Mouse (Mus musculus): Measurements from ENCODE around the gene Txndc11. TPM values are rescaled to one million over a fixed set of nuclear protein-coding genes. Genes with fewer than 3 reads are reported as not detected.

Txndc11 gene
- polyA plus RNA-seq, 1 experiment from 2014 or later: 27.9 TPM

- H3K9me3 ChIP-seq: no peaks in the 10 kb centered on the region
- H3K4me3 ChIP-seq: no peak overlapping the region
- H3K27me3 ChIP-seq: no peaks in the 10 kb centered on the region
- H3K9ac ChIP-seq: 0 out of 2 replicates have a peak overlapping the region, but pooled peaks have one; percentile 39
- H3K36me3 ChIP-seq: peaks cover 34% of the 10 kb centered on the region
- WGBS: 82% methylated on average over 7 of the region's 7 CpGs
- ATAC-seq (ENCODE audit: low FRiP score): no peak
- peaks cover 76% of the 10 kb centered on the region for H3K4me1 ChIP-seq (replicated peaks)
- peak overlapping the region; percentile 8; the same call in 1 of the 2 replicates for H3K27ac ChIP-seq
- peak overlapping the region; percentile 92 for H3K4me2 ChIP-seq
These were observed 64.6 kb downstream of the Txndc11 start for GRCm38 (mm10) chr16:11069710-11070420.

- H3K4me2 ChIP-seq: peak overlapping the region; percentile 92
- peaks cover 81% of the 10 kb centered on the region for H3K4me1 ChIP-seq (replicated peaks)
- no peaks in the 10 kb centered on the region for H3K27me3 ChIP-seq
- no peaks in the 10 kb centered on the region for H3K9me3 ChIP-seq
- H3K9ac ChIP-seq: peak overlapping the region; percentile 56; the same call in 1 of the 2 replicates
- H3K36me3 ChIP-seq: peaks cover 28% of the 10 kb centered on the region
- ATAC-seq (ENCODE audit: low FRiP score): no peak
- WGBS: 84% methylated on average over 6 of the region's 6 CpGs
- H3K4me3 ChIP-seq: 0 out of 2 replicates have a peak overlapping the region, but pooled peaks have one; percentile 80
- H3K27ac ChIP-seq: peak overlapping the region; percentile 5; the same call in 1 of the 2 replicates
These were observed 65.2 kb downstream of the Txndc11 start for GRCm38 (mm10) chr16:11069271-11069670.

- Histone ChIP-seq H3K4me1 (replicated peaks) (peaks cover 84% of the 10 kb centered on the region), H3K4me2 (peak overlapping the region; percentile 92), H3K4me3 (peak overlapping the region; percentile 80; the same call in 1 of the 2 replicates), H3K27me3 (no peaks in the 10 kb centered on the region), H3K9ac (peak overlapping the region; percentile 99; the same call in 1 of the 2 replicates), H3K36me3 (peaks cover 22% of the 10 kb centered on the region), H3K9me3 (no peaks in the 10 kb centered on the region), H3K27ac (peak overlapping the region; percentile 5; the same call in 1 of the 2 replicates)
- WGBS: 89% methylated on average over 3 of the region's 3 CpGs
- ATAC-seq (ENCODE audit: low FRiP score): no peak
These were observed 65.8 kb downstream of the Txndc11 start for GRCm38 (mm10) chr16:11068666-11069065.

- H3K4me1 ChIP-seq (replicated peaks): peaks cover 79% of the 10 kb centered on the region
These were observed 67.6 kb downstream of the Txndc11 start for GRCm38 (mm10) chr16:11066833-11067191.

GRCm38 (mm10) chr16:11066029-11066832, 68.2 kb downstream of the Txndc11 start, which contains the start of gene Litaf:
Litaf (minus strand) TSS chr16:11066157.
- Histone ChIP-seq H3K36me3 (0 out of 2 replicates have a peak, but pooled peaks cover under 1% of the 10 kb centered on the region), H3K4me2 (peak within 1 kb of the TSS; percentile 92), H3K27ac (peak within 1 kb of the TSS; percentile 99), H3K9me3 (no peaks in the 10 kb centered on the region), H3K9ac (peak within 1 kb of the TSS; percentile 99), H3K4me1 (replicated peaks) (peaks cover 73% of the 10 kb centered on the region), H3K27me3 (no peaks in the 10 kb centered on the region), H3K4me3 (peak within 1 kb of the TSS; percentile 80)
- ATAC-seq (ENCODE audit: low FRiP score): peak; percentile 96
- under 1% methylated on average over 78 of the region's 78 CpGs for WGBS

More at GRCm38 (mm10) chr16:11066833-11067191, 67.6 kb downstream of the Txndc11 start:
- ATAC-seq (ENCODE audit: low FRiP score): peak; percentile 26; the same call in 1 of the 2 replicates
- Histone ChIP-seq H3K9ac (peak overlapping the region; percentile 99), H3K27me3 (no peaks in the 10 kb centered on the region), H3K4me3 (peak overlapping the region; percentile 80), H3K4me2 (peak overlapping the region; percentile 92), H3K27ac (peak overlapping the region; percentile 99), H3K36me3 (peaks cover 6% of the 10 kb centered on the region), H3K9me3 (no peaks in the 10 kb centered on the region)
- 0% methylated on average over 22 of the region's 22 CpGs for WGBS

GRCm38 (mm10) chr16:11065431-11065830, 69.0 kb downstream of the Txndc11 start:
- peak overlapping the region; percentile 85 for H3K27ac ChIP-seq
- no peaks in the 10 kb centered on the region for H3K27me3 ChIP-seq
- H3K36me3 ChIP-seq: no peaks in the 10 kb centered on the region
- H3K4me2 ChIP-seq: peak overlapping the region; percentile 92
- peaks cover 66% of the 10 kb centered on the region for H3K4me1 ChIP-seq (replicated peaks)
- H3K4me3 ChIP-seq: peak overlapping the region; percentile 80
- no peaks in the 10 kb centered on the region for H3K9me3 ChIP-seq
- ATAC-seq (ENCODE audit: low FRiP score): peak; percentile 8
- peak overlapping the region; percentile 63 for H3K9ac ChIP-seq
- 64% methylated on average over 5 of the region's 5 CpGs for WGBS

GRCm38 (mm10) chr16:11064742-11065141, 69.7 kb downstream of the Txndc11 start:
- WGBS: 87% methylated on average over 6 of the region's 6 CpGs

GRCm38 (mm10) chr16:11064341-11064740, 70.1 kb downstream of the Txndc11 start:
- 95% methylated on average over 4 of the region's 4 CpGs for WGBS
- H3K9me3 ChIP-seq: no peaks in the 10 kb centered on the region
- no peaks in the 10 kb centered on the region for H3K27me3 ChIP-seq
- no peaks in the 10 kb centered on the region for H3K36me3 ChIP-seq
- H3K4me3 ChIP-seq: no peak overlapping the region
- H3K27ac ChIP-seq: peak overlapping the region; percentile 85; the same call in 1 of the 2 replicates
- no peak overlapping the region for H3K4me2 ChIP-seq
- H3K9ac ChIP-seq: no peak overlapping the region
- no peak for ATAC-seq (ENCODE audit: low FRiP score)
- peaks cover 55% of the 10 kb centered on the region for H3K4me1 ChIP-seq (replicated peaks)

More at GRCm38 (mm10) chr16:11064742-11065141, 69.7 kb downstream of the Txndc11 start:
- no peaks in the 10 kb centered on the region for H3K27me3 ChIP-seq
- H3K4me2 ChIP-seq: peak overlapping the region; percentile 92
- H3K36me3 ChIP-seq: no peaks in the 10 kb centered on the region
- H3K4me1 ChIP-seq (replicated peaks): peaks cover 59% of the 10 kb centered on the region
- no peaks in the 10 kb centered on the region for H3K9me3 ChIP-seq
- no peak overlapping the region for H3K9ac ChIP-seq
- H3K4me3 ChIP-seq: no peak overlapping the region
- H3K27ac ChIP-seq: no peak overlapping the region; the same call in 1 of the 2 replicates
- ATAC-seq (ENCODE audit: low FRiP score): no peak

GRCm38 (mm10) chr16:11062794-11063721, 71.4 kb downstream of the Txndc11 start:
- WGBS: 21% methylated on average over 13 of the region's 13 CpGs
- no peak overlapping the region for H3K4me3 ChIP-seq
- H3K9me3 ChIP-seq: no peaks in the 10 kb centered on the region
- peaks cover 43% of the 10 kb centered on the region for H3K4me1 ChIP-seq (replicated peaks)
- peak overlapping the region; percentile 85 for H3K27ac ChIP-seq
- H3K9ac ChIP-seq: peak overlapping the region; percentile 43; the same call in 1 of the 2 replicates
- H3K27me3 ChIP-seq: no peaks in the 10 kb centered on the region
- ATAC-seq (ENCODE audit: low FRiP score): no peak; the same call in 1 of the 2 replicates
- 0 out of 2 replicates have a peak overlapping the region, but pooled peaks have one; percentile 15 for H3K4me2 ChIP-seq
- H3K36me3 ChIP-seq: no peaks in the 10 kb centered on the region

- no peak within 1 kb of the TSS for H3K9ac ChIP-seq
- H3K27me3 ChIP-seq: no peaks in the 10 kb centered on the region
- no peaks in the 10 kb centered on the region for H3K9me3 ChIP-seq
- peaks cover 32% of the 10 kb centered on the region for H3K4me1 ChIP-seq (replicated peaks)
- no peak within 1 kb of the TSS for H3K4me3 ChIP-seq
- ATAC-seq (ENCODE audit: low FRiP score): no peak
- no peak within 1 kb of the TSS for H3K27ac ChIP-seq
- no peak within 1 kb of the TSS for H3K4me2 ChIP-seq
- no peaks in the 10 kb centered on the region for H3K36me3 ChIP-seq
- WGBS: 82% methylated on average over 4 of the region's 4 CpGs
These were observed 73.8 kb downstream of the Txndc11 start, which contains the start of gene Snn for GRCm38 (mm10) chr16:11060645-11061044. Snn (plus strand) TSS chr16:11060945.

- Histone ChIP-seq H3K27ac (no peak overlapping the region), H3K27me3 (no peaks in the 10 kb centered on the region), H3K9me3 (no peaks in the 10 kb centered on the region), H3K36me3 (no peaks in the 10 kb centered on the region), H3K4me2 (no peak overlapping the region), H3K9ac (no peak overlapping the region), H3K4me1 (replicated peaks) (no peaks in the 10 kb centered on the region), H3K4me3 (no peak overlapping the region)
- 79% methylated on average over 5 of the region's 5 CpGs for WGBS
- no peak for ATAC-seq (ENCODE audit: low FRiP score)
These were observed 78.5 kb downstream of the Txndc11 start for GRCm38 (mm10) chr16:11055916-11056315.
